Mouse (Mus musculus): Measurements from ENCODE around the gene Pate2. TPM values are rescaled to one million over a fixed set of nuclear protein-coding genes. Genes with fewer than 3 reads are reported as not detected.
A peak's percentile ranks its signal among the peaks of the same experiment; 100 is the strongest.

Pate2 gene
- total RNA-seq, 1 experiment, result 1.2 TPM

- no peak overlapping the region for H3K4me3 ChIP-seq (ENCODE audit: insufficient read depth in 1 of 2, low read depth in 1 of 2, low read length in 2 of 2, poor library complexity in 1 of 2, severe bottlenecking in 1 of 2)
- H3K4me1 ChIP-seq (ENCODE audit: control insufficient read depth in 2 of 2, insufficient read depth in 2 of 2, low read length in 2 of 2, poor library complexity in 1 of 2), result no peaks in the 10 kb centered on the region
- no peaks in the 10 kb centered on the region for H3K36me3 ChIP-seq (ENCODE audit: control insufficient read depth, insufficient read depth, low read length, poor library complexity, severe bottlenecking)
- DNase-seq (ENCODE audit: low read depth, low spot score), result no peak
- TF ChIP-seq ZNF384 (IDR thresholded peaks at IDR 0.05; ENCODE audit: low read depth, low read length), result no peak
- no peak for TF ChIP-seq HCFC1 (IDR thresholded peaks at IDR 0.05; ENCODE audit: borderline replicate concordance, insufficient read depth, low read length)
- in situ Hi-C loops (cut with MboI; ENCODE audit: low sequenced_read_pairs in 2 of 2, unreplicated experiment in 2 of 2), result no loop called here
- no peak overlapping the region for H3K27ac ChIP-seq (ENCODE audit: insufficient read depth, low read depth, low read length, poor library complexity, severe bottlenecking)
- no peak overlapping the region for H3K9ac ChIP-seq (ENCODE audit: insufficient read depth, low read depth, low read length, poor library complexity, severe bottlenecking)
- H3K9me3 ChIP-seq (ENCODE audit: control insufficient read depth, insufficient read depth, low read depth, low read length), result no peaks in the 10 kb centered on the region
Measured at GRCm38 (mm10) chr9:35541024-35541423, 29.1 kb upstream of the Pate2 start.

GRCm38 (mm10) chr9:35541488-35541887 is 28.6 kb upstream of the Pate2 start:
- H3K9me3 ChIP-seq (ENCODE audit: control insufficient read depth, insufficient read depth, low read depth, low read length), result no peaks in the 10 kb centered on the region
- TF ChIP-seq ZC3H11A (IDR thresholded peaks at IDR 0.05; ENCODE audit: borderline replicate concordance, low read depth, low read length), result peak; percentile 81; the same call in 1 of the 2 replicates
- TF ChIP-seq HCFC1 (IDR thresholded peaks at IDR 0.05; ENCODE audit: borderline replicate concordance, insufficient read depth, low read length), result no peak
- peak; percentile 77 for DNase-seq (ENCODE audit: low read depth, low spot score)
- H3K4me1 ChIP-seq (ENCODE audit: control insufficient read depth in 2 of 2, insufficient read depth in 2 of 2, low read length in 2 of 2, poor library complexity in 1 of 2), result no peaks in the 10 kb centered on the region
- no peak overlapping the region for H3K27ac ChIP-seq (ENCODE audit: insufficient read depth, low read depth, low read length, poor library complexity, severe bottlenecking)
- no peaks in the 10 kb centered on the region for H3K36me3 ChIP-seq (ENCODE audit: control insufficient read depth, insufficient read depth, low read length, poor library complexity, severe bottlenecking)
- no peak overlapping the region for H3K4me3 ChIP-seq (ENCODE audit: insufficient read depth in 1 of 2, low read depth in 1 of 2, low read length in 2 of 2, poor library complexity in 1 of 2, severe bottlenecking in 1 of 2)
- in situ Hi-C loops (cut with MboI; ENCODE audit: low sequenced_read_pairs in 2 of 2, unreplicated experiment in 2 of 2), result no loop called here
- no peak overlapping the region for H3K9ac ChIP-seq (ENCODE audit: insufficient read depth, low read depth, low read length, poor library complexity, severe bottlenecking)

DNA sequence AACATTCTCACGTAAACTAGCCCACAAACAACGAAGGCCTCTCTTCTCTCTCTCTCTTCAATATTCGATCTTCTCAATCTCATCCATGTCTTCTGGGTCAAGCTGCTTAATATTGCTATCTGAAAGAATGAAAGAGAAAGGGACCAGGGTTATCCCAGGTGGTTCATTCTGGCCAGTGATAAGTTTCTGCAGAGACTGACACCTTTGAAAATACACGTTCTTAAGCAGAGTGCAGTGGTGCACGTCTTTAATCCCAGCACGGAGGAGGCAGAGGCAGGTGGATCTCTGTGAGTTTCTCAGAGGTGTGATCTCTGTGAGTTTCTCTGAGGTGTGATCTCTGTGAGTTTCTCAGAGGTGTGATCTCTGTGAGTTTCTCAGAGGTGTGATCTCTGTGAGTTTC is 28.1 kb upstream of the Pate2 start:
- Histone ChIP-seq H3K36me3 (ENCODE audit: control insufficient read depth, insufficient read depth, low read length, poor library complexity, severe bottlenecking) (no peaks in the 10 kb centered on the region), H3K4me1 (ENCODE audit: control insufficient read depth in 2 of 2, insufficient read depth in 2 of 2, low read length in 2 of 2, poor library complexity in 1 of 2) (no peaks in the 10 kb centered on the region), H3K9ac (ENCODE audit: insufficient read depth, low read depth, low read length, poor library complexity, severe bottlenecking) (no peak overlapping the region), H3K4me3 (ENCODE audit: insufficient read depth in 1 of 2, low read depth in 1 of 2, low read length in 2 of 2, poor library complexity in 1 of 2, severe bottlenecking in 1 of 2) (no peak overlapping the region), H3K27ac (ENCODE audit: insufficient read depth, low read depth, low read length, poor library complexity, severe bottlenecking) (no peak overlapping the region), H3K9me3 (ENCODE audit: control insufficient read depth, insufficient read depth, low read depth, low read length) (no peaks in the 10 kb centered on the region)
- in situ Hi-C loops (cut with MboI; ENCODE audit: low sequenced_read_pairs in 2 of 2, unreplicated experiment in 2 of 2), result no loop called here
- no peak for TF ChIP-seq ZC3H11A (IDR thresholded peaks at IDR 0.05; ENCODE audit: borderline replicate concordance, low read depth, low read length)
- no peak for TF ChIP-seq MAFK (IDR thresholded peaks at IDR 0.05; ENCODE audit: insufficient read depth, low read depth, low read length)
- TF ChIP-seq HCFC1 (IDR thresholded peaks at IDR 0.05; ENCODE audit: borderline replicate concordance, insufficient read depth, low read length), result no peak
- TF ChIP-seq ZNF384 (IDR thresholded peaks at IDR 0.05; ENCODE audit: low read depth, low read length), result no peak
- no peak for TF ChIP-seq CHD2 (IDR thresholded peaks at IDR 0.05; ENCODE audit: low read depth, low read length)
- no peak for DNase-seq (ENCODE audit: low read depth, low spot score)

DNA sequence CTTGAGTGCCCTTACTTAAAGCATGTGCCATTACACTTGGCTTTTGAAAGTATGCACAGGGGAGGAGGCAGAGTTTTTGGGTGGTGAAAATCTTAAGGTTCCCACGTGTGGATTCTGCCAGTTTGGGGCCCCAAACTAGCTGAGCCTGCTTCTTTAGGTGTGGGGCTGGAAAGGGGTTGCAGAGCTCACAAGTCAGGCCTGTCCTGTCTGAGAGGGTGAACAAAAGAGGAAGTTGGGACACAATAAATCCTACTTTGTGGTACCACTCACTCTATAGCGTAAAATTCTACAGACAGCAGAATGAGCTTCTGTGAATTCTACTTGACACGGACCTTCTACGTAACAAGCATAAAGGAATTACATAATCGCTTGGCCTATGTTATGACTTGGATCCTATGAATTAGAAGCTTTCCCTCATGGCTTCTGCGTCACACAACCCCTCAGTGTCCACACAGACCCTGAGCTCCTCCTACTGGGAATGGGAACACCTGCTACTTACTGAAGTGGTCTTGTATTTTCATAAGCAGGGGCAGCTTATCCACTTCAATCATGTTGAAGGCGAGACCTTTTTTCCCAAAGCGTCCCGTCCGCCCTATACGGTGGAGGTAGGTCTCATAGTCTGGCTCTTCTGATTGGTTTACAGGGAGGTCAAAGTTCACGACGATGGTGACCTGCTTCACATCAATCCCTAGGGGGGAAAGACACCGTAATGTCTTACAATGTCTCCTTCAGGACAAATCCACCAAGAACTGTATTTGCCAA is 26.8 kb upstream of the Pate2 start:
- Histone ChIP-seq H3K27ac (ENCODE audit: insufficient read depth, low read depth, low read length, poor library complexity, severe bottlenecking) (no peak overlapping the region), H3K4me1 (ENCODE audit: control insufficient read depth in 2 of 2, insufficient read depth in 2 of 2, low read length in 2 of 2, poor library complexity in 1 of 2) (no peaks in the 10 kb centered on the region), H3K36me3 (ENCODE audit: control insufficient read depth, insufficient read depth, low read length, poor library complexity, severe bottlenecking) (no peaks in the 10 kb centered on the region), H3K9me3 (ENCODE audit: control insufficient read depth, insufficient read depth, low read depth, low read length) (no peaks in the 10 kb centered on the region), H3K4me3 (ENCODE audit: insufficient read depth in 1 of 2, low read depth in 1 of 2, low read length in 2 of 2, poor library complexity in 1 of 2, severe bottlenecking in 1 of 2) (no peak overlapping the region), H3K9ac (ENCODE audit: insufficient read depth, low read depth, low read length, poor library complexity, severe bottlenecking) (no peak overlapping the region)
- DNase-seq (ENCODE audit: low read depth, low spot score), result no peak
- in situ Hi-C loops (cut with MboI; ENCODE audit: low sequenced_read_pairs in 2 of 2, unreplicated experiment in 2 of 2), result no loop called here
- no peak for TF ChIP-seq HCFC1 (IDR thresholded peaks at IDR 0.05; ENCODE audit: borderline replicate concordance, insufficient read depth, low read length)
- no peak for TF ChIP-seq ZNF384 (IDR thresholded peaks at IDR 0.05; ENCODE audit: low read depth, low read length)
- no peak for TF ChIP-seq CHD2 (IDR thresholded peaks at IDR 0.05; ENCODE audit: low read depth, low read length)
- no peak for TF ChIP-seq MAFK (IDR thresholded peaks at IDR 0.05; ENCODE audit: insufficient read depth, low read depth, low read length)
- TF ChIP-seq ZC3H11A (IDR thresholded peaks at IDR 0.05; ENCODE audit: borderline replicate concordance, low read depth, low read length), result no peak

DNA sequence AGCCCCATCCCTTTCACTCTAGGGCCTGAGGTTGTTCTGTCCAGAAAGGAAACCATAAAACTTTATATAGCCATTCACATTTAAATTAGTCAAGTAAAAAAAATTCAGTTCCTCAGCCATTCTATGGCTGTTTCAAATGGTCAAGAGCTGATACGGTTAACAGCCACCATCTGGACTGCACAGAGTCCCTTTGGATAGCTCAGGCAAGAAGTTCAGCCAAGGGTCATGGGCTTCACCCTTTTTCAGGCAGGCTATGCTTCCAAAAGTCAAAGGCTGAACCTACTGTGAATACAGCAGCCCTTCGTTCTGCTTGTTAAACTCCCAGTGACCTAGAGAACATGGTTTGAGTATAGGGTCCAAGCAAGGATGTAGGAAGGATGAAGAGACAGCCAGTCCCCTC is 25.4 kb upstream of the Pate2 start:
- H3K4me3 ChIP-seq (ENCODE audit: insufficient read depth in 1 of 2, low read depth in 1 of 2, low read length in 2 of 2, poor library complexity in 1 of 2, severe bottlenecking in 1 of 2), result no peak overlapping the region
- no peak for DNase-seq (ENCODE audit: low read depth, low spot score)
- TF ChIP-seq MAFK (IDR thresholded peaks at IDR 0.05; ENCODE audit: insufficient read depth, low read depth, low read length) (no peak), ZNF384 (IDR thresholded peaks at IDR 0.05; ENCODE audit: low read depth, low read length) (no peak), CHD2 (IDR thresholded peaks at IDR 0.05; ENCODE audit: low read depth, low read length) (no peak), HCFC1 (IDR thresholded peaks at IDR 0.05; ENCODE audit: borderline replicate concordance, insufficient read depth, low read length) (no peak), ZC3H11A (IDR thresholded peaks at IDR 0.05; ENCODE audit: borderline replicate concordance, low read depth, low read length) (no peak)
- no peak overlapping the region for H3K27ac ChIP-seq (ENCODE audit: insufficient read depth, low read depth, low read length, poor library complexity, severe bottlenecking)
- in situ Hi-C loops (cut with MboI; ENCODE audit: low sequenced_read_pairs in 2 of 2, unreplicated experiment in 2 of 2), result no loop called here
- H3K9me3 ChIP-seq (ENCODE audit: control insufficient read depth, insufficient read depth, low read depth, low read length), result no peaks in the 10 kb centered on the region
- no peaks in the 10 kb centered on the region for H3K4me1 ChIP-seq (ENCODE audit: control insufficient read depth in 2 of 2, insufficient read depth in 2 of 2, low read length in 2 of 2, poor library complexity in 1 of 2)
- no peaks in the 10 kb centered on the region for H3K36me3 ChIP-seq (ENCODE audit: control insufficient read depth, insufficient read depth, low read length, poor library complexity, severe bottlenecking)
- no peak overlapping the region for H3K9ac ChIP-seq (ENCODE audit: insufficient read depth, low read depth, low read length, poor library complexity, severe bottlenecking)

Measured in ES-E14 (cell line).